ENCODE assay signal across 7 mouse cellular contexts in the genomic region with DNA sequence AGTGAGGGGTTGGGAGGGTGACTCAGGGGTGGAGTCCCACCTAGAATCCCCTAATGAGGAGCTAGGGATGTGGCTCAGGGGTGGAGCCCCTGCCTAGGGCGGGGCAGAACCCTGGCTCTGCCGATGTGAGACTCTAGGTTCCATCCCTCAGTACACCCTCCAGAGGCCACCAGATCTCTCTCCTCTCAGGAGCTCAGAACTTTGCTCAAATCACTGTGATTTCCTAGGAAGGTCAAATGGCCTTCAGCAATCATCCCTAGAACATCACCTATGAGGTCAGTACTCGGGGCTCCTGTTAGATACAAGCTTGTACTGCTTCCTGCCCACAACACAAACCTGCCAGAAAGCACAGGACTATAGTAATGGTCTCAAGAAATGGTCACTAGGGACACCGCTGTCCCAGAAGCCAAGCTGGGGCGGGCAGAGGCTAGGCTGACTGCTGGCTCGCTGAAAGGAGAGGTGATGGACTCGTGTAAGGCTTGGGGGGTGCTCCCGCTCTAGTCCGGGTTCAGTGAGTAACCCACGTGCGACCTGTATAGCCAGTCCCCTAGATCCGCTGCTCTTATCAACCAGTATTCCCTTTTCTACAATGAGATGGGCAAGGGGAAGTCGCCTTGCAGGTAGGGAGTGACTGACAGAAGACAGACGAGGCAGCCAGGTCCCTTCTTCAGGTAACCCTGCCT. TPM values are rescaled to one million over a fixed set of nuclear protein-coding genes. Genes with fewer than 3 reads are reported as not detected.
DNase-seq lines count a peak whose midpoint lies in the region; ATAC-seq and TF ChIP-seq lines count a peak whose summit lies in the region.

No protein-coding gene starts in this region.

- no peak for TF ChIP-seq CTCF in thymus, adult 2 months (IDR thresholded peaks at IDR 0.05; ENCODE audit: borderline replicate concordance, control insufficient read depth, extremely low read depth, insufficient read depth, low read length, poor library complexity)

- H3K27ac ChIP-seq in thymus, adult 2 months (ENCODE audit: control insufficient read depth, insufficient read depth, low read length) = no peak overlapping the region
- peak overlapping the region; percentile 62; the same call in 1 of the 2 replicates for H3K27ac ChIP-seq in embryonic facial prominence, embryonic 13.5 days
- peak overlapping the region; percentile 73 for H3K27ac ChIP-seq in intestine, embryonic 16.5 days (ENCODE audit: low read length)

- no peaks in the 10 kb centered on the region for H3K27me3 ChIP-seq in thymus, adult 2 months (ENCODE audit: control insufficient read depth, insufficient read depth, low read length)
- no peaks in the 10 kb centered on the region for H3K27me3 ChIP-seq in embryonic facial prominence, embryonic 13.5 days
- H3K27me3 ChIP-seq in intestine, embryonic 16.5 days (replicated peaks; ENCODE audit: control insufficient read depth, insufficient read depth, low read length) = no peaks in the 10 kb centered on the region
- no peaks in the 10 kb centered on the region for H3K27me3 ChIP-seq in myocyte (ENCODE audit: control insufficient read depth, insufficient read depth, insufficient read length)

- H3ac ChIP-seq in myocyte (ENCODE audit: control insufficient read depth, insufficient read length) = peak overlapping the region; percentile 76

- peak overlapping the region; percentile 68 for H3K4me3 ChIP-seq in thymus, adult 2 months (ENCODE audit: control insufficient read depth, insufficient read depth, low read length)
- H3K4me3 ChIP-seq in embryonic facial prominence, embryonic 13.5 days = peak overlapping the region; percentile 89
- peak overlapping the region; percentile 81 for H3K4me3 ChIP-seq in intestine, embryonic 16.5 days (ENCODE audit: low read length)
- H3K4me3 ChIP-seq in myocyte = peak overlapping the region; percentile 86

- H3K4me1 ChIP-seq in thymus, adult 2 months (replicated peaks; ENCODE audit: control insufficient read depth, insufficient read depth, low read length) = peaks cover 8% of the 10 kb centered on the region
- H3K4me1 ChIP-seq in embryonic facial prominence, embryonic 13.5 days = peaks cover 28% of the 10 kb centered on the region
- peaks cover 16% of the 10 kb centered on the region for H3K4me1 ChIP-seq in intestine, embryonic 16.5 days (ENCODE audit: control insufficient read depth, insufficient read depth, low read length)

- peaks cover 17% of the 10 kb centered on the region for H3K79me2 ChIP-seq in myocyte (ENCODE audit: control insufficient read depth, insufficient read depth)

- peak overlapping the region; percentile 89 for H3K9ac ChIP-seq in embryonic facial prominence, embryonic 13.5 days
- peak overlapping the region; percentile 90 for H3K9ac ChIP-seq in intestine, embryonic 16.5 days (ENCODE audit: low read depth, low read length)

- no peaks in the 10 kb centered on the region for H3K9me3 ChIP-seq in embryonic facial prominence, embryonic 13.5 days
- H3K9me3 ChIP-seq in intestine, embryonic 16.5 days (ENCODE audit: control insufficient read depth, low read length) = no peaks in the 10 kb centered on the region

- DNase-seq in thymus, adult 2 months = no peak
- DNase-seq in thymus, adult 18-20 months = no peak
- DNase-seq in thymus, postnatal 25 days = no peak
- no peak for DNase-seq in testis, postnatal 10 days (ENCODE audit: low spot score)

- peak overlapping the region; percentile 88 for H3K4me2 ChIP-seq in embryonic facial prominence, embryonic 13.5 days
- peak overlapping the region; percentile 62 for H3K4me2 ChIP-seq in intestine, embryonic 16.5 days (ENCODE audit: low read depth, low read length)
- H3K4me2 ChIP-seq in myocyte (ENCODE audit: low read depth) = peak overlapping the region; percentile 87

- H3K36me3 ChIP-seq in thymus, adult 2 months (ENCODE audit: control insufficient read depth, insufficient read depth, low read length) = peaks cover 5% of the 10 kb centered on the region; the same call in 1 of the 2 replicates
- peaks cover 58% of the 10 kb centered on the region for H3K36me3 ChIP-seq in embryonic facial prominence, embryonic 13.5 days
- H3K36me3 ChIP-seq in intestine, embryonic 16.5 days (ENCODE audit: control insufficient read depth, insufficient read depth, low read length) = peaks cover 15% of the 10 kb centered on the region
- H3K36me3 ChIP-seq in myocyte (ENCODE audit: control insufficient read depth, insufficient read depth) = no peaks in the 10 kb centered on the region

- no peak; the same call in 1 of the 2 replicates for ATAC-seq in embryonic facial prominence, embryonic 13.5 days (ENCODE audit: insufficient number of reproducible peaks, insufficient read depth, low FRiP score, low TSS enrichment, low read depth)
- ATAC-seq in intestine, embryonic 16.5 days = peak; percentile 47

- WGBS in thymus, adult 2 months = 6% methylated on average over 14 of the region's 14 CpGs
- WGBS in embryonic facial prominence, embryonic 13.5 days = 2% methylated on average over 14 of the region's 14 CpGs
- 2% methylated on average over 14 of the region's 14 CpGs for WGBS in intestine, embryonic 16.5 days

- TF ChIP-seq POLR2A in thymus, adult 2 months (IDR thresholded peaks at IDR 0.05; ENCODE audit: control insufficient read depth, extremely low read depth, insufficient read depth, low read length, poor library complexity) = no peak
- TF ChIP-seq POLR2A in myocyte (IDR thresholded peaks at IDR 0.05; ENCODE audit: insufficient read length, low read depth) = no peak

TF ChIP-seq in myocyte, 11 proteins besides CTCF, POLR2A, EP300 and RAD21:
- TF ChIP-seq USF1 (IDR thresholded peaks at IDR 0.05; ENCODE audit: low read depth) (no peak), MAX (IDR thresholded peaks at IDR 0.05; ENCODE audit: low read depth) (no peak), TCF12 (IDR thresholded peaks at IDR 0.05; ENCODE audit: insufficient read depth, poor library complexity, severe bottlenecking) (no peak), TCF3 (IDR thresholded peaks at IDR 0.05; ENCODE audit: insufficient read length, low read depth) (no peak), POLR2AphosphoS2 (IDR thresholded peaks at IDR 0.05; ENCODE audit: insufficient read length, low read depth) (no peak), MYOG (IDR thresholded peaks at IDR 0.05; ENCODE audit: control insufficient read depth in 1 of 3, insufficient read depth in 1 of 3, insufficient read length in 2 of 3, low read depth in 2 of 3) (no peak), MYOD1 (IDR thresholded peaks at IDR 0.05; ENCODE audit: control insufficient read depth in 1 of 3, insufficient read length in 2 of 3, low read depth in 2 of 3) (no peak), REST (IDR thresholded peaks at IDR 0.05; ENCODE audit: insufficient read depth, insufficient read length) (no peak)

RNA-seq across cellular contexts. Expression of a gene that starts 0.6 kb away (rescaled TPM):
- polyA plus RNA-seq in thymus, adult 2 months (2012; rRNA removed) = 57.4 and 62.3 TPM in 2 replicates
- 86.3 and 91.0 TPM in 2 replicates for polyA plus RNA-seq in embryonic facial prominence, embryonic 13.5 days (2015; fragmentation: Nextera tagmentation; extraction: Ambion mirVana)
- polyA plus RNA-seq in intestine, embryonic 16.5 days (2015; fragmentation: Nextera tagmentation; extraction: Ambion mirVana) = 119 and 121 TPM in 2 replicates
- 73.9 TPM for polyA plus RNA-seq in myocyte (2012; fragmentation: generic; extraction: Trizol)

RNA-seq across cellular contexts. Expression of a gene that starts 20.8 kb away (rescaled TPM):
- polyA plus RNA-seq in thymus, adult 2 months (2012; rRNA removed) = 21.6 and 26.8 TPM in 2 replicates
- 13.8 and 13.9 TPM in 2 replicates for polyA plus RNA-seq in embryonic facial prominence, embryonic 13.5 days (2015; fragmentation: Nextera tagmentation; extraction: Ambion mirVana)
- polyA plus RNA-seq in intestine, embryonic 16.5 days (2015; fragmentation: Nextera tagmentation; extraction: Ambion mirVana) = 10.6 and 12.7 TPM in 2 replicates
- polyA plus RNA-seq in myocyte (2012; fragmentation: generic; extraction: Trizol) = 2.3 TPM

RNA-seq across cellular contexts. Expression of a gene that starts 35.6 kb away (rescaled TPM):
- polyA plus RNA-seq in thymus, adult 2 months (2012; rRNA removed) = 85.6 and 95.2 TPM in 2 replicates
- polyA plus RNA-seq in embryonic facial prominence, embryonic 13.5 days (2015; fragmentation: Nextera tagmentation; extraction: Ambion mirVana) = 34.9 and 37.5 TPM in 2 replicates
- polyA plus RNA-seq in intestine, embryonic 16.5 days (2015; fragmentation: Nextera tagmentation; extraction: Ambion mirVana) = 33.5 and 35.1 TPM in 2 replicates
- polyA plus RNA-seq in myocyte (2012; fragmentation: generic; extraction: Trizol) = 37.1 TPM

RNA-seq across cellular contexts. Expression of a gene that starts 43.0 kb away (rescaled TPM):
- polyA plus RNA-seq in thymus, adult 2 months (2012; rRNA removed) = 3.8 and 4.9 TPM in 2 replicates
- 2.4 and 2.5 TPM in 2 replicates for polyA plus RNA-seq in embryonic facial prominence, embryonic 13.5 days (2015; fragmentation: Nextera tagmentation; extraction: Ambion mirVana)
- 0.81 and 0.99 TPM in 2 replicates for polyA plus RNA-seq in intestine, embryonic 16.5 days (2015; fragmentation: Nextera tagmentation; extraction: Ambion mirVana)
- polyA plus RNA-seq in myocyte (2012; fragmentation: generic; extraction: Trizol) = 1.4 TPM
